Mouse (Mus musculus) erythroblast, embryonic 14.5 days (primary cell): ENCODE measurements around the gene Tmco1. TPM values are rescaled to one million over a fixed set of nuclear protein-coding genes. Genes with fewer than 3 reads are reported as not detected.
"Not testable (repeated sequence)": the region's sequence is repeated elsewhere in the genome, so short reads cannot be mapped to it uniquely, and the experiment has no call there.

Experiments used
- H3K27me3 ChIP-seq: 2 replicates; pipeline ENCODE4 v1.6.1; 2012; ENCODE audit warnings: inconsistent platforms; ENCODE audit not compliant: control insufficient read depth
- H3K36me3 ChIP-seq: 2 replicates; pipeline ENCODE4 v1.6.1; 2012; ENCODE audit warnings: mild to moderate bottlenecking, inconsistent platforms; ENCODE audit not compliant: control insufficient read depth
- H3K4me1 ChIP-seq: 2 replicates; pipeline ENCODE4 v1.6.1; 2012; ENCODE audit warnings: inconsistent platforms; ENCODE audit not compliant: control insufficient read depth
- H3K4me3 ChIP-seq: replicated peaks from 2 replicates; pipeline ENCODE3; 2012; ENCODE audit warnings: moderate library complexity, mild to moderate bottlenecking, inconsistent platforms
- H3K9me3 ChIP-seq: 2 replicates; pipeline ENCODE4 v1.6.1; 2012; ENCODE audit warnings: low read length, inconsistent platforms, mixed read lengths; ENCODE audit not compliant: control insufficient read depth
- GATA1 ChIP-seq: IDR thresholded peaks from 2 replicates; pipeline ENCODE4 v1.6.1; 2012; ENCODE audit warnings: low read length, inconsistent platforms, mixed read lengths
- TAL1 ChIP-seq: IDR thresholded peaks from 3 replicates; pipeline ENCODE4 v1.6.1; 2012; ENCODE audit warnings: low read length, inconsistent platforms, mixed read lengths
- polyA plus RNA-seq: library from polyadenylated mRNA; stranded (reverse); fragments of >175 nt; gene quantifications from 2 replicates; pipeline ENCODE4 v1.2.3, GENCODE M21; 2012

Gene Tmco1
- polyA plus RNA-seq, 1 experiment: 2.5 TPM

GRCm38 (mm10) chr1:167342831-167343230 lies 34.7 kb downstream of the Tmco1 start:
- peaks cover 2% of the 10 kb centered on the region; the same call in 1 of the 2 replicates for H3K27me3 ChIP-seq
- peaks cover 5% of the 10 kb centered on the region for H3K36me3 ChIP-seq
- no peak for TF ChIP-seq TAL1
- TF ChIP-seq GATA1: no peak

GRCm38 (mm10) chr1:167345994-167346520 lies 37.9 kb downstream of the Tmco1 start:
- not testable (repeated sequence) for H3K27me3 ChIP-seq, H3K36me3 ChIP-seq, H3K9me3 ChIP-seq, H3K4me3 ChIP-seq
- H3K4me1 ChIP-seq: peaks cover 38% of the 10 kb centered on the region

More at GRCm38 (mm10) chr1:167342831-167343230, 34.7 kb downstream of the Tmco1 start:
- H3K4me3 ChIP-seq: no peak overlapping the region
- H3K9me3 ChIP-seq: no peaks in the 10 kb centered on the region
- peaks cover 29% of the 10 kb centered on the region for H3K4me1 ChIP-seq

- H3K27me3 ChIP-seq, H3K9me3 ChIP-seq, H3K4me3 ChIP-seq: not testable (repeated sequence)
- Histone ChIP-seq H3K4me1 (peaks cover 42% of the 10 kb centered on the region), H3K36me3 (peaks cover 31% of the 10 kb centered on the region)
Observed at GRCm38 (mm10) chr1:167349206-167349605, 41.0 kb downstream of the Tmco1 start.

GRCm38 (mm10) chr1:167349815-167350596 lies 41.8 kb downstream of the Tmco1 start, which contains the start of gene Aldh9a1:
Gene Aldh9a1 (plus strand): TSS chr1:167349991.
- Histone ChIP-seq H3K27me3 (no peaks in the 10 kb centered on the region), H3K9me3 (no peaks in the 10 kb centered on the region), H3K36me3 (peaks cover 39% of the 10 kb centered on the region), H3K4me3 (peak within 1 kb of the TSS; percentile 72), H3K4me1 (peaks cover 44% of the 10 kb centered on the region)
- TF ChIP-seq GATA1 (peak; percentile 64), TAL1 (no peak)

GRCm38 (mm10) chr1:167350597-167351415 lies 42.6 kb downstream of the Tmco1 start:
- no peak for TF ChIP-seq GATA1
- peak overlapping the region; percentile 72 for H3K4me3 ChIP-seq
- H3K4me1 ChIP-seq: peaks cover 44% of the 10 kb centered on the region
- no peaks in the 10 kb centered on the region for H3K27me3 ChIP-seq
- no peaks in the 10 kb centered on the region for H3K9me3 ChIP-seq
- peaks cover 47% of the 10 kb centered on the region for H3K36me3 ChIP-seq

GRCm38 (mm10) chr1:167352403-167352802 lies 44.2 kb downstream of the Tmco1 start:
- Histone ChIP-seq H3K4me3 (no peak overlapping the region), H3K36me3 (peaks cover 63% of the 10 kb centered on the region), H3K4me1 (peaks cover 44% of the 10 kb centered on the region), H3K27me3 (no peaks in the 10 kb centered on the region), H3K9me3 (no peaks in the 10 kb centered on the region)
- no peak for TF ChIP-seq TAL1
- TF ChIP-seq GATA1: no peak

- peaks cover 98% of the 10 kb centered on the region for H3K36me3 ChIP-seq
- H3K4me3 ChIP-seq: no peak overlapping the region
- TF ChIP-seq TAL1 (no peak), GATA1 (no peak)
- H3K27me3 ChIP-seq: no peaks in the 10 kb centered on the region
- no peaks in the 10 kb centered on the region for H3K9me3 ChIP-seq
- H3K4me1 ChIP-seq: peaks cover 7% of the 10 kb centered on the region
Observed at GRCm38 (mm10) chr1:167357387-167357786, 49.2 kb downstream of the Tmco1 start.

GRCm38 (mm10) chr1:167358731-167359130 lies 50.6 kb downstream of the Tmco1 start:
- Histone ChIP-seq H3K36me3 (peaks cover 99% of the 10 kb centered on the region), H3K4me1 (peaks cover 2% of the 10 kb centered on the region), H3K9me3 (no peaks in the 10 kb centered on the region), H3K4me3 (no peak overlapping the region), H3K27me3 (no peaks in the 10 kb centered on the region)
- TF ChIP-seq TAL1: no peak
- no peak for TF ChIP-seq GATA1

GRCm38 (mm10) chr1:167360268-167360667 lies 52.1 kb downstream of the Tmco1 start:
- Histone ChIP-seq H3K36me3 (peaks cover 99% of the 10 kb centered on the region), H3K9me3 (no peaks in the 10 kb centered on the region), H3K4me1 (peaks cover 5% of the 10 kb centered on the region), H3K27me3 (no peaks in the 10 kb centered on the region), H3K4me3 (no peak overlapping the region)
- TF ChIP-seq GATA1: no peak
- no peak for TF ChIP-seq TAL1
